Mouse (Mus musculus) heart, postnatal 0 days (tissue): Measurements from ENCODE around the gene Pofut1.

Experiments
- CTCF ChIP-seq: IDR thresholded peaks from 2 replicates; pipeline ENCODE4 v1.5.1; 2016; ENCODE audit warnings: antibody characterized with exemption, control low read depth, low read depth
- EP300 ChIP-seq: IDR thresholded peaks from 2 replicates; pipeline ENCODE4 v1.6.1; 2016; ENCODE audit warnings: antibody characterized with exemption, low read depth

GRCm38 (mm10) chr2:153202766-153203165 is 38.6 kb upstream of the Pofut1 start:
- TF ChIP-seq CTCF (no peak), EP300 (no peak)
